Mouse (Mus musculus) megakaryocyte-erythroid progenitor cell, adult 5-6 weeks (primary cell): ENCODE results near the gene Tenm2. TPM values are rescaled to one million over a fixed set of nuclear protein-coding genes. Genes with fewer than 3 reads are reported as not detected.

Experiments used
- ATAC-seq: replicated peaks from 2 replicates; pipeline ENCODE4 v1.8.0; 2016; ENCODE audit warnings: mild to moderate bottlenecking, inconsistent platforms; ENCODE audit not compliant: severe bottlenecking, poor library complexity, low FRiP score, low TSS enrichment
- total RNA-seq, 2 experiments: library from RNA; stranded (forward) in 1 of 2; stranded (reverse) in 1 of 2; fragments of 200-1000, 215-1000 nt in 1 of 2; fragments of >200 nt in 1 of 2; fragmentation: Nextera tagmentation in 1 of 2; gene quantifications; 2 replicates each; pipeline ENCODE4 v1.2.3; 2014 to 2017

The Tenm2 gene
- total RNA-seq, 2 experiments from 2014 or later = not detected

- ATAC-seq = no peak
Observed at GRCm38 (mm10) chr11:36926705-36927406, 308.9 kb downstream of the Tenm2 start.

- no peak for ATAC-seq
Observed at GRCm38 (mm10) chr11:36919301-36919700, 316.5 kb downstream of the Tenm2 start.

- no peak for ATAC-seq
Observed at GRCm38 (mm10) chr11:36911406-36911805, 324.4 kb downstream of the Tenm2 start.

GRCm38 (mm10) chr11:36909036-36909435 is 326.7 kb downstream of the Tenm2 start:
- no peak for ATAC-seq

GRCm38 (mm10) chr11:36902302-36902701 is 333.5 kb downstream of the Tenm2 start:
- no peak for ATAC-seq

GRCm38 (mm10) chr11:36893061-36893460 is 342.7 kb downstream of the Tenm2 start:
- no peak for ATAC-seq

- no peak for ATAC-seq
Observed at GRCm38 (mm10) chr11:36891106-36891505, 344.7 kb downstream of the Tenm2 start.

GRCm38 (mm10) chr11:36887490-36887889 is 348.3 kb downstream of the Tenm2 start:
- no peak for ATAC-seq

- ATAC-seq = no peak
Observed at GRCm38 (mm10) chr11:36886147-36886546, 349.6 kb downstream of the Tenm2 start.

- no peak for ATAC-seq
Observed at GRCm38 (mm10) chr11:36872961-36873360, 362.8 kb downstream of the Tenm2 start.

GRCm38 (mm10) chr11:36870548-36870947 is 365.2 kb downstream of the Tenm2 start:
- ATAC-seq = no peak

- ATAC-seq = no peak
Observed at GRCm38 (mm10) chr11:36851690-36852089, 384.1 kb downstream of the Tenm2 start.

GRCm38 (mm10) chr11:36847451-36847850 is 388.3 kb downstream of the Tenm2 start:
- ATAC-seq = no peak

- ATAC-seq = no peak
Observed at GRCm38 (mm10) chr11:36832855-36833254, 402.9 kb downstream of the Tenm2 start.

- no peak for ATAC-seq
Observed at GRCm38 (mm10) chr11:36831511-36831910, 404.3 kb downstream of the Tenm2 start.

- ATAC-seq = no peak
Observed at GRCm38 (mm10) chr11:36824666-36825065, 411.1 kb downstream of the Tenm2 start.

GRCm38 (mm10) chr11:36804615-36805014 is 431.1 kb downstream of the Tenm2 start:
- ATAC-seq = no peak

- no peak for ATAC-seq
Observed at GRCm38 (mm10) chr11:36802208-36802631, 433.5 kb downstream of the Tenm2 start.

GRCm38 (mm10) chr11:36801683-36802082 is 434.1 kb downstream of the Tenm2 start:
- ATAC-seq = no peak

- no peak for ATAC-seq
Observed at GRCm38 (mm10) chr11:36799409-36799808, 436.4 kb downstream of the Tenm2 start.

- no peak for ATAC-seq
Observed at GRCm38 (mm10) chr11:36758009-36758408, 477.8 kb downstream of the Tenm2 start.

- ATAC-seq = no peak
Observed at GRCm38 (mm10) chr11:36746286-36746685, 489.5 kb downstream of the Tenm2 start.
